Mouse (Mus musculus) midbrain, embryonic 14.5 days (tissue): ENCODE data around the gene Bmpr2. TPM values are rescaled to one million over a fixed set of nuclear protein-coding genes. Genes with fewer than 3 reads are reported as not detected.

Experiments
- ATAC-seq: fragments of 200-750 bp; cut with Nextera tagmentation; 2 replicates; pipeline ENCODE4 v1.8.0; 2017; ENCODE audit warnings: moderate number of reproducible peaks, moderate library complexity; ENCODE audit not compliant: low FRiP score, low TSS enrichment
- DNase-seq: peaks from one replicate; pipeline ENCODE4 v3.0.0-alpha.2; 2015
- H3K27ac ChIP-seq: fragments of 300-500 bp; sonication (generic); replicated peaks from 2 replicates; pipeline ENCODE4 v1.5.1; 2014; ENCODE audit warnings: mild to moderate bottlenecking, low read depth, low read length, moderate library complexity
- H3K27me3 ChIP-seq: fragments of 300-500 bp; sonication (generic); 2 replicates; pipeline ENCODE4 v1.6.1; 2014; ENCODE audit warnings: low read length, control low read depth, mixed read lengths; ENCODE audit not compliant: control insufficient read depth, insufficient read depth
- H3K36me3 ChIP-seq: fragments of 300-500 bp; sonication (generic); 2 replicates; pipeline ENCODE4 v1.6.1; 2014; ENCODE audit warnings: low read length, control low read depth; ENCODE audit not compliant: control insufficient read depth, insufficient read depth
- H3K4me1 ChIP-seq: fragments of 300-500 bp; sonication (generic); 2 replicates; pipeline ENCODE4 v1.6.1; 2014; ENCODE audit warnings: mild to moderate bottlenecking, antibody characterized with exemption, low read length, control low read depth; ENCODE audit not compliant: control insufficient read depth, insufficient read depth
- H3K4me2 ChIP-seq: fragments of 300-500 bp; sonication (generic); 2 replicates; pipeline ENCODE4 v1.6.1; 2014; ENCODE audit warnings: mild to moderate bottlenecking, low read length, moderate library complexity
- H3K4me3 ChIP-seq: fragments of 300-500 bp; sonication (generic); replicated peaks from 2 replicates; pipeline ENCODE4 v1.5.1; 2014; ENCODE audit warnings: low read depth, low read length
- H3K9ac ChIP-seq: fragments of 300-500 bp; sonication (generic); replicated peaks from 2 replicates; pipeline ENCODE4 v1.6.1; 2014; ENCODE audit warnings: mild to moderate bottlenecking, low read length, moderate library complexity
- H3K9me3 ChIP-seq: fragments of 300-500 bp; sonication (generic); 2 replicates; pipeline ENCODE4 v1.6.1; 2016; ENCODE audit warnings: low read length, control low read depth, mixed read lengths; ENCODE audit not compliant: control insufficient read depth
- WGBS: fragments of 180-500 bp; shearing (Covaris S2); extraction: QIAGEN DNeasy Blood & Tissue Kit; methylation state at CpG from one replicate; pipeline ENCODE4 v1.1.7; 2014; 5-methylcytosine and 5-hydroxymethylcytosine counted together
- polyA plus RNA-seq: library from polyadenylated mRNA; unstranded; fragments of >200 nt; fragmentation: Nextera tagmentation; extraction: Ambion mirVana; gene quantifications from 2 replicates; pipeline ENCODE4 v1.2.1, GENCODE M21; 2014

Gene Bmpr2
- polyA plus RNA-seq, 1 experiment from 2014 or later, result 19.0 TPM

DNA sequence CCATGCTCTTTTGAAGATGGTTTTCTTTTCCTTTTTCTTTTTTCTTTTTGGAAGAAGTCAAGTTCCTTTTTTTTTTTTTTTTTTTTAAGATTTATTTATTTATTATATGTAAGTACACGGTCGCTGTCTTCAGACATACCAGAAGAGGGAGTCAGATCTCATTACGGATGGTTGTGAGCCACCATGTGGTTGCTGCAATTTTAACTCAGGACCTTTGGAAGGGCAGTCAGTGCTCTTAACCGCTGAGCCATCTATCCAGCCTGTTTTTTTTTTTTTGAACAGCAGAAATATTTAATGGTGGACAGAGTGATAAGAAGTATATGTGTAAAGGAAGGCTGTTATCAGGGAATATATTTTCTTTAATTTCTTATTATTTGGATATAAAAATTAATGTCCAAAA is 49.6 kb downstream of the Bmpr2 start:
- WGBS, result 80% methylated on average over 4 of the region's 4 CpGs
- Histone ChIP-seq H3K36me3 (peaks cover 28% of the 10 kb centered on the region), H3K9ac (no peak overlapping the region), H3K27ac (no peak overlapping the region), H3K4me3 (no peak overlapping the region), H3K27me3 (no peaks in the 10 kb centered on the region), H3K9me3 (no peaks in the 10 kb centered on the region), H3K4me2 (no peak overlapping the region), H3K4me1 (no peaks in the 10 kb centered on the region)
- ATAC-seq, result no peak
- DNase-seq, result no peak

DNA sequence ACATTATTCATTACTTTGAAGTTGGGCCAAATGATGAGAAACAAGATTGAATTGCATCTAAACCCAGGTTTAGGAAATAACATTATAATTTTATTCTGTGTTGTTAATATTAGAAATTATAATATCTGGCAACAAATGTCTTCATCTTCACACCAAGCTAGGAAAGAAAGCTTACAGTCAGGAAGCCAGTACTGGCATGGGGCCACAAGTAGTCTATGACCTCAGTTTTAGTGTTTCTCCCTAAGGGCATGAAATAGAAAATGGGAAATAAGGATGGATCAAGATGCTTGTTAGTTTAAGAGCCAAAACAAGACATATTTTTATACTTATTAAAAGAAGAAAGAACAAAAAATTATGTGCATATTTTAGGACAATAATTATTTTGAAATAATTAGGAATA is 62.2 kb downstream of the Bmpr2 start:
- DNase-seq, result no peak
- Histone ChIP-seq H3K4me1 (no peaks in the 10 kb centered on the region), H3K9me3 (no peaks in the 10 kb centered on the region), H3K9ac (no peak overlapping the region), H3K4me3 (no peak overlapping the region), H3K27me3 (no peaks in the 10 kb centered on the region), H3K36me3 (peaks cover 7% of the 10 kb centered on the region; the same call in 1 of the 2 replicates), H3K27ac (no peak overlapping the region), H3K4me2 (no peak overlapping the region)
- no peak for ATAC-seq

DNA sequence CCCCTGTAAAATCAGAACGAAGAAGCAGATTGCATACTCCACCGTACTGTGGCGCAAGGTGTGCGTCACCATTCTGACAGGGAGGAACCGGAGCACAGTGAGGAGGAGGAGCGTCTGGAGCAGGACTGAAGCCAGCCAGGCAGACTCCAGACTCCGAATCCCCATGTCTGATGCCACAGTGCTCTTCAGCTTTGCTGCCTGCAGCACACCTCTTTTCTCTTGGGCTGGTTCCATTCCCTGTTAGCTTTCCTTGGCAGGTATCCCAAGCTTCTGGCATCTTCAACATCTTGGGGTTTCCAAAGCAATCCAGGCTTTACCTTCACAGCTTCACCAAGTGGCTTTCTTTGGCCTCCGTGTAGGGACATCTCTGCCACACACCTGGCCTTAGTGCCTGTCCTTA is 63.4 kb downstream of the Bmpr2 start:
- H3K36me3 ChIP-seq, result peaks cover 7% of the 10 kb centered on the region; the same call in 1 of the 2 replicates
- DNase-seq, result no peak
- H3K4me1 ChIP-seq, result no peaks in the 10 kb centered on the region
- H3K4me3 ChIP-seq, result no peak overlapping the region
- 91% methylated on average over 8 of the region's 8 CpGs for WGBS
- H3K9ac ChIP-seq, result no peak overlapping the region
- H3K9me3 ChIP-seq, result no peaks in the 10 kb centered on the region
- H3K27ac ChIP-seq, result no peak overlapping the region
- no peak for ATAC-seq
- H3K27me3 ChIP-seq, result no peaks in the 10 kb centered on the region
- no peak overlapping the region for H3K4me2 ChIP-seq

DNA sequence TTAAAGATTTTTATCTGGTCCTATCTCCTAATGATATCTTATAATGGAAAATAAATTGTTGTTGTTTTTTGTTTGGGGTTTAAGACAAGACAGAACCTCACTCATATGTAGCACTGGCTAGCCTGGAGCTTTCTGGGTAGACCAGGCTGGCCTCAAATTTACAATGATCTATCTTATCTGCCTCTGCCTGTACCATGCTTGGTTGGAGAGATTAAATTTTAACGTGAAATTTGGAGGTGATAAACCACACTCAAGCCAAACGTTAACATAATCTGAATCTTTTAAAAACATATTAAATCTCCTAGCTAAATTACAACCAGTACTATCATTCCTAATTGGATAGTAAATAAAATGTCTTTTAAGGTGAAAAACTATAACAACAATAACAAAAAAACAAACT is 66.2 kb downstream of the Bmpr2 start:
- DNase-seq, result no peak
- peaks cover 5% of the 10 kb centered on the region; the same call in 1 of the 2 replicates for H3K36me3 ChIP-seq
- H3K4me2 ChIP-seq, result no peak overlapping the region
- no peak overlapping the region for H3K4me3 ChIP-seq
- H3K9me3 ChIP-seq, result no peaks in the 10 kb centered on the region
- ATAC-seq, result no peak
- H3K4me1 ChIP-seq, result no peaks in the 10 kb centered on the region
- WGBS, result 83% methylated on average over 2 of the region's 2 CpGs
- no peaks in the 10 kb centered on the region for H3K27me3 ChIP-seq
- no peak overlapping the region for H3K27ac ChIP-seq
- no peak overlapping the region for H3K9ac ChIP-seq

DNA sequence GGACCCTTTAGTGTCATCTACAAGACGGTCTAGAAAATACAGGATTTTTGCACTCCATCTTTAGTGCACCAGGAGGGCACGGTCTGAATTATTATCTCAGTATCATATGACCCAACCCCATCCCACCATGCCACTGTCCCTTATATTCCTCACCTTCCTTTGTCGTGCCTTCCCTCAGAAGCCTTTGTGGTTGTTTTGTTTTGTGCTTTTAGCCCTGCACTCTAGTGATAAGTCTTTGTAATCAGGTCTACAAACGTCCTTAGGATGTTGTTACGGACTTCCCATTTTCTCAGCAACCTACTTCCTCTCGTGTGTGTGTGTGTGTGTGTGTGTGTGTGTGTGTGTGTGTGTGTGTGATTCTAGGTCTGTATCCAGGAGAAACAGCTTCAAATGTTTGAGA is 67.0 kb downstream of the Bmpr2 start:
- Histone ChIP-seq H3K4me3 (no peak overlapping the region), H3K27ac (no peak overlapping the region), H3K9me3 (no peaks in the 10 kb centered on the region), H3K27me3 (no peaks in the 10 kb centered on the region), H3K36me3 (peaks cover 5% of the 10 kb centered on the region; the same call in 1 of the 2 replicates), H3K4me1 (no peaks in the 10 kb centered on the region), H3K9ac (no peak overlapping the region), H3K4me2 (no peak overlapping the region)
- ATAC-seq, result no peak
- WGBS, result 84% methylated on average over 6 of the region's 6 CpGs
- no peak for DNase-seq

DNA sequence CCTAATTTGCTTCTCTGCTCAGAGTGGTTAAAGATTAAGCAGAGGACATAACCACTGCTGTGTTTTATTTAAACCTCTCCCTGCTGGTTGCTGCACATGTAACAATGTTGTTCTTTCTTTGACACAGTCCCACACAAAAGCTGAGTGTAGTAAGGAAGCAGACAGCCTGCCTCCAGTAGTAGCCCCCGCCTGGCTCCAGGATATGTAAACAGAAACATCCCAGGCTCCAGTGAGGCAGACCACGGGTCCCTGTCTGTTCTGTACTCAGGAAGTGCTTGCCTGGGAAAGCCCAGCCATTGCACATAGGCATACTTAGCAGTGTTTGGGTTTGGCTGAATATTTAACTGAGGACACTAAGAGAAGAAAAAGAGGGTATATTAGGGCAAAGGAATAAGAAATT is 70.5 kb downstream of the Bmpr2 start:
- Histone ChIP-seq H3K4me1 (no peaks in the 10 kb centered on the region), H3K27me3 (no peaks in the 10 kb centered on the region), H3K4me3 (no peak overlapping the region), H3K27ac (0 out of 2 replicates have a peak overlapping the region, but pooled peaks have one; percentile 37), H3K9ac (no peak overlapping the region), H3K4me2 (no peak overlapping the region), H3K9me3 (no peaks in the 10 kb centered on the region), H3K36me3 (no peaks in the 10 kb centered on the region; the same call in 1 of the 2 replicates)
- DNase-seq (peak; percentile 44), ATAC-seq (no peak)
- WGBS, result 16% methylated on average over 2 of the region's 2 CpGs

DNA sequence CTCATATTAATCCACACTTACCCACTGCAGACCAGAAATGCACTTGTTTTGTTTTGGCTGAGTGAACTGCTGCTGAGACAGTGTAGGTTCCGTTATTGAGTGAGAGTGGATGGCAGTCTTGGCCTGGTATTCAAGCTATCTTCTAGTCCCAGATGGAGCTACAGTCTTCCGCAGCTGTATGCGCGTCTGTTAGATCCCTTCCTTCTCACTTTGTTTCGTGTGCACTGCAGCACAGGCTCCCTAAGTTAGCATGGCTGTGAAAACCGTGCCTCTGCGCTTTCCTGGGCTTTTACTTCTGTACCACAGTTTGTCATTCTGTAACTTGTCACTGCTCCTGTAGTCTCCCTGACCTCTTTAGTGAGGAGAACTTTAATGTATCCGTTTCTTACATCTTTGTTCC is 85.1 kb downstream of the Bmpr2 start:
- ATAC-seq (no peak), DNase-seq (no peak)
- H3K9me3 ChIP-seq, result no peaks in the 10 kb centered on the region
- H3K9ac ChIP-seq, result no peak overlapping the region
- H3K27ac ChIP-seq, result no peak overlapping the region
- H3K4me3 ChIP-seq, result no peak overlapping the region
- 79% methylated on average over 8 of the region's 8 CpGs for WGBS
- no peaks in the 10 kb centered on the region for H3K4me1 ChIP-seq
- H3K27me3 ChIP-seq, result no peaks in the 10 kb centered on the region
- H3K4me2 ChIP-seq, result no peak overlapping the region
- peaks cover 35% of the 10 kb centered on the region for H3K36me3 ChIP-seq

DNA sequence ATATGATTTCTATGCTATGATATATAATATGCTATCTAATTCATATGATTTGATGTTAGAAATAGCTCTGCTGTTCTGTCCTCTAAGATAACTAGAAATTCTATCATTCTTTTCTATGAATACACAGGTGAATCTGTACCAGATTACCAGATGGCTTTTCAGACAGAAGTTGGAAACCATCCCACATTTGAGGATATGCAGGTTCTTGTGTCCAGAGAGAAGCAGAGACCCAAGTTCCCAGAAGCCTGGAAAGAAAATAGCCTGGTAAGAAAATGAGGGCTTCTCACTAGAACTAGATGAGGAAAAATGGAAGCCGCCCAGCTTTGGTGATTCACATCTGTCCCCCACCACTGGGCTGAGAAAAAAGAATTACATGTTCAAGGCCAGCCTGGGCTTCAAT is 95.8 kb downstream of the Bmpr2 start:
- Histone ChIP-seq H3K9ac (no peak overlapping the region), H3K27me3 (no peaks in the 10 kb centered on the region), H3K4me1 (no peaks in the 10 kb centered on the region), H3K9me3 (no peaks in the 10 kb centered on the region), H3K4me3 (no peak overlapping the region), H3K27ac (no peak overlapping the region), H3K4me2 (no peak overlapping the region), H3K36me3 (peaks cover 54% of the 10 kb centered on the region)
- 100% methylated on average over 1 of the region's 1 CpGs for WGBS
- ATAC-seq (no peak), DNase-seq (no peak)

DNA sequence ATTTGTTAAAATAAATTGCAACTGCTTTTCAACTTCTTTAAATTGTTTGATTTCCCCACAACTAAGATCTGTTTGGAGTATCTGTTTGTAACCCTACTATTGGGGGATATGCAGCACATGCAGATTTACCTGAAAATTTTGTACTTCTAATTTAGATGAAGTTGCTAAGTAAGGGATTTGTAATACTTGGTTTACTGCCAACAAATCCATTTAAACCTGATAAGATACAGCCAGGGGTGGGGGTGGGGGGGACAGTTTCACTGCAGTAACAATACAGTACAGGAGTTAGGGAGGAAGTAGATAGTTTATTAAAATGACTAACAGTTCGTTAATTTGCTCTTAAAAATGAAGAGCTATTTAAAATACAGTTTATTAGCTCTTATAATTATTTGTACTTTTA is 98.9 kb downstream of the Bmpr2 start:
- ATAC-seq (no peak), DNase-seq (no peak)
- Histone ChIP-seq H3K9ac (no peak overlapping the region), H3K9me3 (no peaks in the 10 kb centered on the region), H3K27ac (no peak overlapping the region), H3K36me3 (peaks cover 52% of the 10 kb centered on the region), H3K27me3 (no peaks in the 10 kb centered on the region), H3K4me2 (no peak overlapping the region), H3K4me1 (no peaks in the 10 kb centered on the region), H3K4me3 (no peak overlapping the region)
- 94% methylated on average over 1 of the region's 1 CpGs for WGBS
